Mouse (Mus musculus) hematopoietic stem cell, adult 5-6 weeks (primary cell): ENCODE data around the gene Dapp1. TPM values are rescaled to one million over a fixed set of nuclear protein-coding genes. Genes with fewer than 3 reads are reported as not detected.
A peak's percentile ranks its signal among the peaks of the same experiment; 100 is the strongest.
"Not testable (repeated sequence)": the region's sequence is repeated elsewhere in the genome, so short reads cannot be mapped to it uniquely, and the experiment has no call there.

Source experiments
- ATAC-seq, 2 experiments: fragments of 125-278 bp in 1 of 2; replicated peaks in 1 of 2; 2 replicates each; pipeline ENCODE4 v1.8.0; 2016 to 2017; ENCODE audit warnings: inconsistent platforms in 2 of 2, mild to moderate bottlenecking in 2 of 2, moderate number of reproducible peaks in 2 of 2, low read depth in 1 of 2, moderate TSS enrichment in 1 of 2; ENCODE audit not compliant: low FRiP score in 2 of 2, poor library complexity in 2 of 2, severe bottlenecking in 2 of 2, insufficient read depth in 1 of 2, low TSS enrichment in 1 of 2
- total RNA-seq: library from RNA; stranded (forward); fragments of 172-1452, 232-1000 nt; gene quantifications from 2 replicates; pipeline ENCODE4 v1.2.3, GENCODE M21; 2017

The Dapp1 gene
- total RNA-seq, 1 experiment from 2014 or later = 442 TPM

GRCm38 (mm10) chr3:137968105-137968819 is 13.1 kb downstream of the Dapp1 start:
- ATAC-seq = peak; percentile 65 to 67; a peak in 3 of 4 replicates

DNA sequence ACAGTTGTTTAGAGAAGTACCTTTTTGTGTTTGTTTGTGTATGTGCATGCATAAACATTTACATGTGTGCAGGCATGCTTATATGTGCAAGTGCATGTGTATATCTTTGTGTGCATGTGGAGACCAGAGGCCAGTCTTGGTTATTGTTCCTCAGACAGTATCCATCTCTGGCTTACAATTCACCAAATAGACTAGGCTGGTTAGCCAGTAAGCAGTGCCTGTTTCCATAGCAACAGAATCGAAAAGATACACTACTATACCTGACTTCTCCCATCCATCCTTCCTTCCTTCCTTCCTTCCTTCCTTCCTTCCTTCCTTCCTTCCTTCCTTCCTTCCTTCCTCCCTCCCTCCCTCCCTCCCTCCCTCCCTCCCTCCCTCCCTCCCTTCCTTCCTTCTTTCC is 17.3 kb downstream of the Dapp1 start:
- ATAC-seq = not testable (repeated sequence)

DNA sequence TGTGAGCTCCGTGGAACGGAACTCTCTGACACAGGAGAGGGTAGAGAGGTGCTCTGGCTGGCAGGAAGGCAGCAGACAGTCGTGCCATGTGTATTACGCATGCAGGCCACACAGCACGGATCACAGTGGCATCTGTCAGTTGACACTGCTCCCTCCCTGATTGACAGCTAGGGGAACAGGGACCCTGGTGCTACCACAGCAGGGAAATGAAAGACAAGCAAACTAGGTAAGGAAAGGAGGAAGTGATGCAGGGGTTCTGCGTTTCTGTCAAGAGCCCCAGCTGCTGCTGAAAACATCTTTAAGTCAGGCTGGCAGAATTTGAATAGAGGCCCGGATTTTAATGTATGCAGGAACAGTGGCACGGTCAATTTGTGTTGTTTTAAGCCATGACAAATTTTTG is 17.8 kb downstream of the Dapp1 start:
- ATAC-seq = peak; percentile 23 to 27

- ATAC-seq = no peak
These were observed 19.5 kb downstream of the Dapp1 start for GRCm38 (mm10) chr3:137961736-137962385.

- ATAC-seq = no peak
These were observed 21.9 kb downstream of the Dapp1 start for GRCm38 (mm10) chr3:137959456-137959855.

- ATAC-seq = no peak
These were observed 23.0 kb downstream of the Dapp1 start for GRCm38 (mm10) chr3:137958352-137958751.

DNA sequence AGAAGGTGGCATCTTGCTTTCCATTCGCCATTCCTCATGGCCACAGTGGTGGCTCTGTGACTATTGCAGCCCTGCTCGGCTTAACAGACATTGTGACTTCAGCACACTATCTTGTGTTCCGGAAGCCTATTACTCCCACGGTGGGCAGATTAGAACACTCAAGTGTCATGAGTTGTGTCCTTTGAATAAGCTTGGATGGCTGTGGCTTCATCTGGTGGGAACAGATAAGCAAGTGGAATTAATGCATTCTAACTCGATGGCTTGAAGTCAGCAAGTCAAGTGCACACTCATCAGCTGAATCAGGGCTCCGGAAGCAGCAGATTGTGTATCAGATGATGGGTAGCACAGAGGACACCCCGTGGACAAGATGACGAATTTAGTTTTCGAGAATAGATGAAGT is 23.5 kb downstream of the Dapp1 start:
- peak; percentile 29 to 45; a peak in 2 of 4 replicates for ATAC-seq

GRCm38 (mm10) chr3:137955560-137956081 is 25.7 kb downstream of the Dapp1 start:
- ATAC-seq = peak; percentile 22 to 28; a peak in 3 of 4 replicates

- ATAC-seq = no peak
These were observed 27.0 kb downstream of the Dapp1 start for GRCm38 (mm10) chr3:137954256-137954916.

GRCm38 (mm10) chr3:137952914-137953880 is 28.1 kb downstream of the Dapp1 start:
- peak; percentile 23 to 25; a peak in 3 of 4 replicates for ATAC-seq

DNA sequence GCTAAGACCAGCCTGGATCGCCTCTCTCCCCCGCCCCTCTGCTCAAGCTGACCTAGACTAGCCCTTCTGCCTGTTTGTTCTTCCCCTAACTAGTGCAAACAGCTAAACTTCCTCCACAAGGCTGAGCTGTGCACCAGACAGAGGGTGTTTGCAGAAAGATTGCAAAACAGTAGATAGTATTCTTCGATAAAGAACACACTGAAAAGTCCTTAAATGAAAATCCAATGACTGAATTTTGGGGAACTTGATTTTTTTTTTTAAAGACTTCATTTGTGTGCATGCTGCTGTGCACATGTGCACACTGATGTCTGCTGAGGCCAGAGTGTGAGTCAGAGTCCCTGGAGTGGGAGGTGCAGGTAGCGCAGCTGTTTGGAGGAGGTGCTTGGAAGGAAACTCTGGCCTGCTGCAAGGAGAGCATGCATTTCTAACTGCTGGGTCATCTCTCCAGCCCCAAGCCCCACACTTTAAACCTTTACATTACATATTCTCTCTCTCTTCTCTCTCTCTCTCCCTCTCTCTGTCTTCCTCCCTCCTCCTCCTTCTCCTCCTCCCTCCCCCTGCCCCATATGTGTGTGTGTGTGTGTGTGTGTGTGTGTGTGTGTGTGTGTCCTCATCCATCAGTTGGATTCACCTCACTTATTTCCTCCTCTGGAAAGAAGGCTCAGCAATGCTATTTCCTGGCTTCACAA is 29.0 kb downstream of the Dapp1 start:
- ATAC-seq = peak; percentile 57 to 64

- ATAC-seq = no peak
These were observed 29.5 kb downstream of the Dapp1 start for GRCm38 (mm10) chr3:137951819-137952218.

DNA sequence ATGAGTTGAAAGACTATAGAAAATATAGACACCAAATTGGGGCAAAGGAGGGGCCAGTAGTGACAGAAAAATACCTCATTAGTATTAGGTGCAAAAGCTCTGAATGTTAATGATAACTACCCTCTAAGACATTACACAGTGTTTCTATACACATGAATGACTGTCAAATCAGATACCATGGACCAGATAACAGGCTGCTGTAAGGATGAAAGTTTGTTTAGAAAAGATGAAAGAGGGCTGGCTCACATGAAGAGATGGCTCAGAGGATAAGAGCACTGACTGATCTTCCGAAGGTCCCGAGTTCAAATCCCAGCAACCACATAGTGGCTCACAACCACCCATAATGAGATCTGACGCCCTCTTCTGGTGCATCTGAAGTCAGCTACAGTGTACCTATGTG is 30.0 kb downstream of the Dapp1 start:
- ATAC-seq = not testable (repeated sequence)

DNA sequence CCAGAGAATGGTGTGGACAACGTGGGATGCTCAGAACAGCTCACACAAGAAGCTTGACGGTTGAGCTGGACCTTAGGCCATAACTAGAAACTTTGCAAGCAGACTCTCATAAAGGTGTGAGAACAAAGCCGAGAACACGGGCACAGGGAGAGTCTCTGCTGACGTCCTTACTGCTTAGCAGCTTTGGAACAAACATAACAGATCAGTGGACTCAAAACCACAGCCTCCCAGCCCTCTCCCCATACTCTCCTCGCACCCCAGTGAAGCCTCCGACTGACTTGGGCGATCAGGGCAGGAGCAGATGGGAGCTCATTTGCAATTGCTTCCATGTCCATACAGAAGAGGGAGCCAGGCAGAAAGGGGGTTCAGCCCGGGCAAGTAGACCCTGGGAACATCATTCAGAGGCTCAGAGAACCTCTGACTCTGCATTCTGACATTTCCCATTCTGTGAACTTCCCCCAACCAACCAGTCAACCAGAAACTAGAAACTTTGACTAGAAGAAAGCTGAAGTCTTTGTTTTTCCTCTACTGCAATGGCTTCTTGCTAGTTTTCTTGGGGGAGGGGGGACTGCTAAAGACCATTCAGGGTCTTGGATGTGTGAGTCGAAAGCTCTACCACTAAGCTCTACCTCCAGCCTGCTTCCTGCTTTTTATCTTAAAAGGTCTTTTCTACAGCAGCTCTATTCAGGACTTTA is 31.0 kb downstream of the Dapp1 start:
- no peak for ATAC-seq

- peak; percentile 34 to 37; a peak in 2 of 4 replicates for ATAC-seq
These were observed 33.8 kb downstream of the Dapp1 start for GRCm38 (mm10) chr3:137947525-137947924.

- ATAC-seq = peak in 1 of 2 experiments; percentile 30; a peak in 1 of 4 replicates
These were observed 34.5 kb downstream of the Dapp1 start for GRCm38 (mm10) chr3:137946827-137947226.
